9 mouse cellular contexts compared by ENCODE assay signal in the genomic region with DNA sequence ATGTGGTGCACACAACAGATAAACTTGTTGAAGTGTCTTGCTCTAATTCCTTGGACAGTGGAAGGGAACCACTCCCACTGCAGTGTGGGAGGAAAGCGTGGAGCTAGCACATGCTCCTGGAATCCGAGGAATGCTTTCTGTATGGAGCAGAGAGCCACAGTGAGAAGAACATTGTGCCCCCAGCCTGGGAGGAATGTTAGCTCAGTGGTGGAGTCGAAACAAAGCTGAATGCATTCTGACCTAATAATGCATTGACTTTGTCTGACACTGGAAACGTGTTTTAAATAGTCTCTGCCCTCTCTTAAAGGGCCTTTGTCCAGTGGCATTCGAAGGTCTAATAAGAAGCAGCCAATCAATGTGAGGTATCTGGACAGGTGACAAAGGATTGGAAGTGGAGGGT.
DNase-seq lines count a peak whose midpoint lies in the region; ATAC-seq lines count a peak whose summit lies in the region.
"Had no signal": no experiment of that assay in that cellular context is flagged by ENCODE, and none has a peak within 500 bp of the region (broad histone marks: within the 10 kb centered on the region; RNA-seq: fewer than 3 reads in every experiment).

No protein-coding gene starts in this region.

- H3K27me3 ChIP-seq in midbrain, embryonic 12.5 days: no peaks in the 10 kb centered on the region
- no peaks in the 10 kb centered on the region for H3K27me3 ChIP-seq in midbrain, embryonic 16.5 days (ENCODE audit: control insufficient read depth, insufficient read depth, low read depth, low read length)
- no peaks in the 10 kb centered on the region for H3K27me3 ChIP-seq in heart, embryonic 13.5 days (replicated peaks)
- H3K27me3 ChIP-seq in limb, embryonic 13.5 days: no peaks in the 10 kb centered on the region
- H3K27me3 ChIP-seq: liver, embryonic 15.5 days had no signal

- no peak overlapping the region for H3K4me3 ChIP-seq in midbrain, embryonic 12.5 days
- no peak overlapping the region for H3K4me3 ChIP-seq in midbrain, embryonic 16.5 days (ENCODE audit: low read depth, low read length)
- H3K4me3 ChIP-seq in heart, embryonic 13.5 days: no peak overlapping the region
- H3K4me3 ChIP-seq in limb, embryonic 13.5 days: no peak overlapping the region
- H3K4me3 ChIP-seq: liver, embryonic 15.5 days had no signal

- ATAC-seq in midbrain, embryonic 12.5 days (ENCODE audit: low FRiP score, low read depth): peak; percentile 47; the same call in 1 of the 2 replicates
- ATAC-seq in midbrain, embryonic 16.5 days: no peak
- ATAC-seq in heart, embryonic 13.5 days (ENCODE audit: extremely low read depth, insufficient number of reproducible peaks, low FRiP score, low TSS enrichment): peak; percentile 61; the same call in 1 of the 2 replicates
- ATAC-seq in limb, embryonic 13.5 days (ENCODE audit: low FRiP score, low read depth): peak; percentile 88

- H3K36me3 ChIP-seq in midbrain, embryonic 12.5 days: no peaks in the 10 kb centered on the region
- no peaks in the 10 kb centered on the region for H3K36me3 ChIP-seq in midbrain, embryonic 16.5 days (ENCODE audit: control insufficient read depth, insufficient read depth, low read length)
- peaks cover 27% of the 10 kb centered on the region for H3K36me3 ChIP-seq in heart, embryonic 13.5 days
- no peaks in the 10 kb centered on the region for H3K36me3 ChIP-seq in limb, embryonic 13.5 days
- H3K36me3 ChIP-seq: liver, embryonic 15.5 days had no signal

- intact Hi-C loops in gastrocnemius, postnatal 36 days (cut with DNase I): no loop called here

- H3K4me2 ChIP-seq in midbrain, embryonic 12.5 days (replicated peaks): no peak overlapping the region
- no peak overlapping the region for H3K4me2 ChIP-seq in midbrain, embryonic 16.5 days (ENCODE audit: low read length)
- peak overlapping the region; percentile 32 for H3K4me2 ChIP-seq in heart, embryonic 13.5 days
- H3K4me2 ChIP-seq in limb, embryonic 13.5 days (replicated peaks): peak overlapping the region; percentile 36
- H3K4me2 ChIP-seq: liver, embryonic 15.5 days had no signal

- no peak overlapping the region for H3K27ac ChIP-seq in midbrain, embryonic 12.5 days (replicated peaks)
- H3K27ac ChIP-seq in midbrain, embryonic 16.5 days (ENCODE audit: low read length): no peak overlapping the region
- peak overlapping the region; percentile 91 for H3K27ac ChIP-seq in heart, embryonic 13.5 days (replicated peaks)
- H3K27ac ChIP-seq in limb, embryonic 13.5 days: peak overlapping the region; percentile 58; the same call in 1 of the 2 replicates
- H3K27ac ChIP-seq: liver, embryonic 15.5 days had no signal

- H3K9me3 ChIP-seq in midbrain, embryonic 12.5 days: no peaks in the 10 kb centered on the region
- no peaks in the 10 kb centered on the region for H3K9me3 ChIP-seq in midbrain, embryonic 16.5 days (replicated peaks; ENCODE audit: control insufficient read depth, low read length, poor library complexity, severe bottlenecking)
- H3K9me3 ChIP-seq in heart, embryonic 13.5 days: no peaks in the 10 kb centered on the region
- H3K9me3 ChIP-seq in limb, embryonic 13.5 days: no peaks in the 10 kb centered on the region
- H3K9me3 ChIP-seq: liver, embryonic 15.5 days had no signal

- DNase-seq in testis, postnatal 14 days (ENCODE audit: low spot score): peak; percentile 34
- no peak for DNase-seq in gastrocnemius, postnatal 36 days
- DNase-seq in gastrocnemius, postnatal 10 days: no peak
- DNase-seq in cerebellum, postnatal 14 days: no peak

- 20% methylated on average over 5 of the region's 5 CpGs for WGBS in midbrain, embryonic 12.5 days
- 10% methylated on average over 5 of the region's 5 CpGs for WGBS in midbrain, embryonic 16.5 days
- 13% methylated on average over 5 of the region's 5 CpGs for WGBS in heart, embryonic 13.5 days
- WGBS in limb, embryonic 13.5 days: 10% methylated on average over 5 of the region's 5 CpGs

- no peak overlapping the region for H3K9ac ChIP-seq in midbrain, embryonic 12.5 days (replicated peaks)
- no peak overlapping the region for H3K9ac ChIP-seq in midbrain, embryonic 16.5 days (ENCODE audit: low read depth, low read length)
- H3K9ac ChIP-seq in heart, embryonic 13.5 days: no peak overlapping the region
- no peak overlapping the region for H3K9ac ChIP-seq in limb, embryonic 13.5 days
- H3K9ac ChIP-seq: liver, embryonic 15.5 days had no signal

- H3K4me1 ChIP-seq in midbrain, embryonic 12.5 days: peaks cover 5% of the 10 kb centered on the region
- no peaks in the 10 kb centered on the region; the same call in 1 of the 2 replicates for H3K4me1 ChIP-seq in midbrain, embryonic 16.5 days (ENCODE audit: control insufficient read depth, insufficient read depth, low read length)
- peaks cover 37% of the 10 kb centered on the region for H3K4me1 ChIP-seq in heart, embryonic 13.5 days
- H3K4me1 ChIP-seq in limb, embryonic 13.5 days: peaks cover 16% of the 10 kb centered on the region
- H3K4me1 ChIP-seq: liver, embryonic 15.5 days had no signal

Comparison
In these comparisons a context has a peak if more than half of its experiments do, and no peak if none do; other contexts are left out.
1. H3K27ac ChIP-seq: peak in heart, embryonic 13.5 days (single experiment) and limb, embryonic 13.5 days (single experiment); none in midbrain, embryonic 12.5 days (single experiment) and midbrain, embryonic 16.5 days (single experiment).
2. H3K4me2 ChIP-seq: peak in heart, embryonic 13.5 days (single experiment) and limb, embryonic 13.5 days (single experiment); none in midbrain, embryonic 12.5 days (single experiment) and midbrain, embryonic 16.5 days (single experiment).